Mouse (Mus musculus): ENCODE data around the gene Glce.

Gene Glce

GRCm38 (mm10) chr9:62025056-62025455 lies 97.4 kb downstream of the Glce start:
- DNase-seq = no peak

GRCm38 (mm10) chr9:62023879-62024278 lies 98.6 kb downstream of the Glce start:
- DNase-seq = no peak

- no peak for DNase-seq
Observed at GRCm38 (mm10) chr9:62022961-62023680, 99.3 kb downstream of the Glce start.

- no peak for DNase-seq
Observed at GRCm38 (mm10) chr9:62021583-62022120, 100.8 kb downstream of the Glce start.

- DNase-seq = no peak
Observed at GRCm38 (mm10) chr9:62020259-62020658, 102.2 kb downstream of the Glce start.

GRCm38 (mm10) chr9:62018229-62019093 lies 104.0 kb downstream of the Glce start:
- DNase-seq = no peak

GRCm38 (mm10) chr9:62017329-62017728 lies 105.1 kb downstream of the Glce start:
- DNase-seq = no peak

- DNase-seq = peak; percentile 32
Observed at GRCm38 (mm10) chr9:62015504-62015903, 107.0 kb downstream of the Glce start.

GRCm38 (mm10) chr9:62013316-62014097 lies 108.9 kb downstream of the Glce start:
- DNase-seq = no peak

GRCm38 (mm10) chr9:62008360-62008759 lies 114.1 kb downstream of the Glce start:
- no peak for DNase-seq

Measured in thymus, postnatal 25 days (tissue).